Mouse (Mus musculus): ENCODE measurements at regions not wholly inside any gene's neighbourhood (a gene's known extent, or its start where the extent isn't known, plus 50 kb on each side); places are given as distances from the start of the nearest gene placed in this dataset.

DNA sequence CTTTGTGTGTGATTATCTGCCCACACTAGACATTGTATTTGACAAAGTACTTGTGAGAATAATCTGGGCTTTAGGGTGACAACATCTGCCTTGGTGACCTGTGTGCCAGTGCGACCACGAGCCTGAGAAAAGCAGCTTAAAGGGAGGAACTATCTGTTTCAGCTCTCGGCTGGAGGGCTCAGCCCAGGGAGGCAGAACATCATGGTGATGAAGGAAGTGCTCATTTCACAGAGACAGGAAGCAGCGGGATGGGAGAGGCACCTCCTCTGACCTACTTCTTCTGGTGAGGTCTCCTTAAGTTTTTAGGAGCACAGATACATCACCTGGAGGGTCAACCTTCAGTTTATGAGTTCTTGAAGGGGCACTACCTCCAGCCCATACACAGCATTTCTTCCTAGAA lies 89.8 kb downstream of the Kif26a start:
- no peak for DNase-seq (ENCODE audit: low spot score in 2 of 2)

DNA sequence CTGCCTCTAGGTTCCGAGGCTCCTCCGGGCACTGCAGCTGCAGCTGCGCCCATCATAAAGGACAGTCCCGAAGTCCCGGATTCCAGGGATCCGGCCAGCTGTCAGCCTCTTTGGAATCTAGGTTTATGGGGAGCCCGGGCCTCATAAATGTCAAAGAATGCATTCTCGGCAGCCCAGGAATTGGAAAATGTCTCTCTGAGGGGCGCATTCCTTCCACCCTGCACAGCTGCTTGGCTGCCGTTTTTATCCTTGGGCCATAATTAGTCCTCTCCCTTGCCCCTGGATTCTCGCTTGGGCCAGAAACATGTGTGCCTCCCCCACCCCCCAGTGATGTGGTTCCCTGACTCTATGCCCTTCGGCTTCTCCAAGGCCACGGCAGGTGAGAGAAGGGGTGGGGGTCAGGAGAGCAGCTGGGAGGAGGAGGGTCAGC lies 91.1 kb downstream of the Kif26a start:
- DNase-seq (ENCODE audit: low spot score in 2 of 2) = no peak

- DNase-seq (ENCODE audit: low spot score in 2 of 2) = no peak
Measured at GRCm38 (mm10) chr12:112238834-112239233, 92.8 kb downstream of the Kif26a start.

GRCm38 (mm10) chr12:112241740-112242171 lies 95.7 kb downstream of the Kif26a start:
- no peak for DNase-seq (ENCODE audit: low spot score in 2 of 2)

GRCm38 (mm10) chr12:112243231-112243630 lies 97.2 kb downstream of the Kif26a start:
- no peak for DNase-seq (ENCODE audit: low spot score in 2 of 2)

DNA sequence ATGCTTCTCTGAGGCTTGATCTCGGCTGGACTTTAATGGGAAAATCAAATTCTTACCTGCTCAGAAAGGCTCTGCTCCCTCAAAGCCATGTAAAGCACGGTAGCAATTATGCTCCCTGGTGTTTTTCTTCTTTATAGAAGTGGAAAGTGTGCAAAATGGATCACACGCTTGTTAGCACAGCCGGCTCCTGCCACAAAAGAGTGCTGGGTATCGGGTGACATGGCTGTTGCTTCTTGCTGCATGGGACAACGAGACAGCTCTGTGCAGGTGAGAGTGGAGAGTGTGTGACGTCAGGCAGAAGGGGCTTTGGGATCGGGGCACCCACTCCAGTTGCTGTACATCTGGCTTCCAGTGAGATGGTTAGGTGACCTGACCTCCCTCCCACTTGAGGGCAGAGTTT lies 104.9 kb downstream of the Kif26a start:
- DNase-seq (ENCODE audit: low spot score in 2 of 2) = no peak

DNA sequence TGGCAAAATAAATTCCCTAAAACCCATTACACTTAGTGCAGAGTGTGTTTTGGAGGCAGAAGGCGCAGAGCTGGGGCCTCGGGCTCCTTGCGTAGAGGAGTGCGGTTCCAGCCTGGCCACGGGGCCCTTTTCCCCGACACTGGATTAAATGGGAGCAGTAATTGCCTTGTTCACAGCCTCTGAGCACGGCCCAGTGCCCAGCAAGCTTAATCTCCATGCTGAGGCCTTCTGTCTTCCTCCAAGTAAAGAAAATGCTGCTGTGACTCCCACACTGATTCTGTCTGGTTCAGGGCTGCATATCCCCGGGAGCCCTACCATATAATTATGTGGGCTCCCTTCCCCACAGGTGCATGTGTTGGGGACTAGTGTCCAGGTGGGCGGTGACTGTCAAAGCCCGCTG lies 107.5 kb downstream of the Kif26a start:
- DNase-seq (ENCODE audit: low spot score in 2 of 2) = peak in 1 of 2 experiments; percentile 20

DNA sequence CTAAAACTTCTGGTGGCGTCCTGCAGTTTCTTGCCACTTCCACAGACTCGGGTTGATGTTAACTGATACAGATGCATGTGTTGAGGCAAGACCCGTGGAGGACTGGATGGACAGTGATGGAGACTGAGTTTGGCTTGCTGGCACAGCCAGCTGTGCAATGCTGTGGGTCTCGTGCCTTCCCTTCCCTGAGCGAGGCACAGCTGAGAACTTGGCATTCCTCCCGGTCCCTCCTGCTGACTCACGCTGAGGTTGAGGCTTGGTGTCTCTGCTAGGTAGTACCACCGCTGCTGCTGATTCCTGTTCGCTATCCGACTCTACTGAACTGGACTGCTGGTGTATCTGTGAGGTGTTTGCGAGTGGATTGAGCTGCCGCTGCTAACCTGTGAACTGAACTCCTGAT lies 109.2 kb downstream of the Kif26a start:
- DNase-seq (ENCODE audit: low spot score in 2 of 2) = no peak

- no peak for DNase-seq (ENCODE audit: low spot score in 2 of 2)
Measured at GRCm38 (mm10) chr12:112257691-112258090, 111.7 kb downstream of the Kif26a start.

- DNase-seq (ENCODE audit: low spot score in 2 of 2) = peak in 1 of 2 experiments; percentile 30
Measured at GRCm38 (mm10) chr12:112263283-112264056, 117.5 kb downstream of the Kif26a start.

DNA sequence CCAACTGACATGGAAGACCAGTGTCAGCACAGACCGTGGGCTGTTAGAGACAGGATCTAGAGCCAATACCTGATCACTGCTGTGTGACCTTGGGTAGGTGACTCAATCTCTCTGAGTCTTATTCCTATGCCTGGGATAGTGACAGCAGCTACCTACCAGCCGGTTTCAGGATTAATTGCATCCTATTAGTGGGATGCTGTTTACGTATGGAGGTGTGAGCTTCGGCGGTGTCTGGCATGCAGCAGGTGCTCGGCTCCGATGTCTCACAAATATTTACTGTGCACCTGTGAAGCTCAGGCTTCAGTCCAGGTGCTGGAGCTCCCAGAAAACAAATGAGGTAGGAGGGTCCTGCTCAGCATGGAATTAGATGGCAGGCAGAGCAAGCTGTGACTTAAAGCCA lies 118.2 kb downstream of the Kif26a start:
- no peak for DNase-seq (ENCODE audit: low spot score in 2 of 2)

DNA sequence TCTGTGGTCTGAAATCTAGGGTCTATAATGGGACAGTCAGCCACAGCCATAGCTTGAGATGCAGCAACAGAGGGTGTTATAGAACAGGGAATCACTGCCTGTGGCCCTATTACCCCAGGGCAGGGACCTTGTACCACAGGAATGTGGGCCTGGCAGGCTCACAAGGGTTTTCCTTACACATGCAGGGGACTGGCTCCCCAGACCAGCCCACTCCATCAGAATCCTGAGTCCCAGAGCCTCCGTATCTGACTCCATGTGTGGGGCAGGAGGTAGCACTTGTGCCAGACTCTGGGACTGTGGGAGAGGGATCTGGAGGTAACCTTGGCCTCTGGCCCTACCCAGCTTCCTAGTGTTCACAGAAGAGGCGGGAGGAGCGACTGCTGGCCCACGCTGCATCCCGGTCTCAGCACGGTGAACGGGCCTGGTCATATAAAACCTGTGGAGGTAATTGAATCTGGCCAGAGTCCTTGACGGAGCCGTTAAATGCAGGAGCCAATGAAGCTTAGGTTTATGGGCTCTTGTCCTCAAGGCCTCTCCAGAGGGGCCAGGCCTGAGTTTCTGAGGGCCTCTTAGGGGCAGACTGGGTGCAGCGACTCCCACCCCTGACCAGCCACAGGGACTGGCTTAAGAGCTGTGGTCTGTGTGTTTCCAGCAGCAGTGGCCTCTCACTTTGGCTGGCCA lies 119.4 kb downstream of the Kif26a start:
- DNase-seq (ENCODE audit: low spot score in 2 of 2) = no peak

DNA sequence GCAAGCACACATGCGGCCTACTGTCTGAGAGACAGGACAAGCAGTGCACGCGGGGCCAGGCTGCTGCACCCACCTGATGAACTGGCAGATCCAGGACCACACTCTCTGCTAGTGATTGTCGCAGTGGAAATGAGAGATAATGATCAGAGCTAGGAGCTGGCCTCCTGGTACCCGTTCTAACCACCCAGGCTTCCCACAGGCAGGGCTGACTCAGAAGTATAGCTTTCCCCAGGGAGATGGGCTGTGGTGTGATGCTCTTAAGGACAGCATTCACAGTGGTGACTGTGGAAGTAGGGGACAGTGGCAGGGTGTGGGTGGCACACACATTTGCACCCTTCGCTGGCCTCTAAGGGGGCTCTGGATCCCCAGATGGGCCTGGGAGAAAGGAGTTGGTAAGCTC lies 128.0 kb downstream of the Kif26a start:
- no peak for DNase-seq (ENCODE audit: low spot score in 2 of 2)

GRCm38 (mm10) chr12:112274756-112275155 lies 128.7 kb downstream of the Kif26a start:
- no peak for DNase-seq (ENCODE audit: low spot score in 2 of 2)

GRCm38 (mm10) chr12:112276651-112277050 lies 130.6 kb downstream of the Kif26a start:
- DNase-seq (ENCODE audit: low spot score in 2 of 2) = no peak

GRCm38 (mm10) chr12:112277511-112277910 lies 131.5 kb downstream of the Kif26a start:
- DNase-seq (ENCODE audit: low spot score in 2 of 2) = no peak

DNA sequence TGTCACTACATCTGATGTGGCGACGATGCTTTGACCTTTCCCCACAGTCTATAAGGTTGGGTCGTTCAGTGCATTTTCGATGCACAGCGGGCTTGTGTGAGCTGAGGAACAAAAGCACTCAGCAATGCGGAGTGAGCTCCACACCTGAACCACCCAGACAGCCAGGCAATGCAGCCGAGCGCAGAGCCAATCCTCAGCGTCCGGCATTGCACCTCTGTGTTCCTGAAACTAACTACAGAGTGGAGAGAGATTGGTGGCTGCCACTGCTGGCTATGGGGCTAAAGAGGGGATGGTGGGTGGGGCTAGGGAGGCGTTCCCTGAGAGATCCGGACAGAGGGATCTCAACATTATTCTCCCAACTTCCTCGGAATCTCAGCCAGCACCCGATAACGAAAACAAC lies 139.1 kb downstream of the Kif26a start:
- DNase-seq (ENCODE audit: low spot score in 2 of 2) = no peak

DNA sequence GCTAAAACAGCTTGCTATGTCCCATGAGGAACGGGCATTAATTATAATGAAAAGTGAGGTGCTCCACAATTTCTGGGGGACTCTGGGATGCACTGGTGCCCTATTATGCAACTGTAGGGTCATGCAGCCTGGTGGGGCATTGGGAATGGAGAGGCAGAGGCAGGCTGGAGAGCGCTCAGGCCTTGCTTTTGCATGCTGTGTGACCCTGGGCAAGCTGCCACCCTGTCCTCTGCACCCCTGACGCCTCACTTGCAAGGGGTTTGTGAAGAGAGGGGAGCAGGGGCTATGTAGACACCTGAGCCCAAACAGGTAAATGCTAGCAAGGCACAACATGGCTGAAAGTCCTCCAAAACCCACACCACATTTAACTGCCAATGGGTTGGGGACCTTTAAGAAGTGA lies 142.8 kb downstream of the Kif26a start:
- DNase-seq (ENCODE audit: low spot score in 2 of 2) = no peak

DNA sequence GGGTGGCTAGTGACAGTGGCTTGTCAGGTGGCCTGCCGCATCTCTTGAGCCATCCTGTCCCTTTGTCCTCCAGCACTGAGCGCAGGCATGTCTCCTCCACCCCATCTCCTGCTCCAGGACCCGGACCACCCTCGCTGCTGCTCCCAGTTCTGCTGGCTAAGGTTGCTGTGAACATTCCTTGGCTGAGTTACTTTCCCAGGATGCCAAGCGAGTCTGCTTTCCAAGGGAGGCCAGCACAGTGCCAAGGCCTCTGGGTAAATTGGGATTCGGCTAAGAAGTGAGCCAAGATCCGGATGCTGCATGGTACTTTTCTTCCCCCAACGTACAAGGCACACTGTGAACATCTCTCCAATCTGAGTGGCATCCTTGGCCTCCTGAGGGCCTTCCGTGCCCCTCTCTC lies 144.3 kb downstream of the Kif26a start:
- DNase-seq (ENCODE audit: low spot score in 2 of 2) = peak; percentile 42 to 48

DNA sequence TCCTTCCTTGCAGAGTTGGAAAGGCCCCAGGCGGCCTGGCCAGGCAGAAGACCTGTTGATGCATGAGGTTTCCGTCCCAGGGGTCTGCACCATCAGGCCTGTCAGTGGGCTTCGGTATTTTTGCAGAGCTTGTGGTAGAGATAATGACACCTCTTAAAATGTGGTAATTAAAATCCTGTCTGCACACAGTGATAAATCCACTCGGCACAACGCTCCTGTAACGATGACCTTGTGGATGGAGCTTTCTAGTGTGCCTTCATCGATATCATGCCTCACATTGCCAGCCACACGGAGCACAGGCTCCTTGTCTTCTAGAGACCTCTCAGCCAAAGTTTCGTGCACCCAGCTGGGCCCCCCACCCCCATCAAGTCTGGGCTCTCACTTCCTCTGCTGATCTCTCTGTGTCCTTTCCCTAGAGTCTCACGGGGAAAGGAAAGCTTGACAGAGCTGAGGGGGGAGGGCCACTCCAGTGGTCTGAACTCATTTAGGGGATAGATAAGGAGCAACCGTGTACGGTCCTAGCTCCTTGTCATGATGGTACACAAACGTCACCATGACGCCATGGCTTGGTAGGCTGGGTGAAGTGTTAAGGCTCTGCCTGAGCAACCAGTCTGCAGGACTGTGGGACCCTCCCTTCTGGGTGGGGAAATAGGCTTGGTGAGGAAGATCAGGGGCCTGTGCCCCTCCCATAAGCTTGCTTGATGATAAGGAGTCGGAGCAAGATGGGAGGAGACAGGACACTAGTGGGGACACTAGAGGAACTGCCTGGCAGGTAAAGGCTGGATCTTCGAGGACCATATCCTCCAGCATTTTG lies 145.9 kb downstream of the Kif26a start:
- DNase-seq (ENCODE audit: low spot score in 2 of 2) = no peak

- no peak for DNase-seq (ENCODE audit: low spot score in 2 of 2)
Measured at GRCm38 (mm10) chr12:112293105-112293504, 147.1 kb downstream of the Kif26a start.

DNA sequence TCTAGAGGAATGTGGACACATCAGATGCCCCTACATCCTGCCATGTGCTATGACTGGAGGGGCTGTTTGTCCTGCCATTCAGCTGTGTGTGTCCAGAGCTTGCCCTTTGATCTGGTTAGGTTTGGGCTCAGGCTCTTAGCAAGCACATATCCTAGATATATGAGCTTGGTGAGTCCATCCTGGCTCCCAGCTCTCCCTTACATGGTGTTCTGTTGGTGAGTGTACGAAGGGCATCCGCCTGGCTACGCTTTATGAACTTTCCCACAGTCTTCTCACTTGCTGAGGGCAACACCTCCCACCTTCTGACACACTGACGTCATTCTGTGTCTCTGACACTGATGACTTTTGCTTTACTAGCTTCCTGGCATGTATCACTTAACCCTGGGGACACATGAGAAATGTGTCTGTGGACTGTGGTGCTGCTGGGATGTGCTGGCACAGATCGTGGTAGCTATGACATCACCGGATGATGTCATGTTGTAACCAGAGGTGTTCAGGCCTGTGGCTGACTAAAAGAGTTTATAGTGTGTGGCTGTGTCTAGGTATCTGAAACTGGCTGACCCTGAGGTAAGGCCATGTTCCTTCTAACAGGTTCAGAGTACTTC lies 149.4 kb downstream of the Kif26a start:
- DNase-seq (ENCODE audit: low spot score in 2 of 2) = no peak

Data from right cerebral cortex, postnatal 36 days (tissue).